Mouse (Mus musculus) C2C12 (cell line): ENCODE results near the gene Prr22.

Source experiments
- CTCF ChIP-seq: IDR thresholded peaks from one replicate; pipeline ENCODE4 v1.5.1; 2011; ENCODE audit not compliant: control insufficient read depth, insufficient read depth, insufficient read length
- MAX ChIP-seq: IDR thresholded peaks from one replicate; pipeline ENCODE4 v1.6.1; 2011; ENCODE audit warnings: mild to moderate bottlenecking, control low read depth
- MYOD1 ChIP-seq: IDR thresholded peaks from one replicate; pipeline ENCODE4 v1.6.1; 2011; ENCODE audit warnings: low read depth; ENCODE audit not compliant: control insufficient read depth, insufficient read length

GRCm38 (mm10) chr17:56818067-56818636, 48.1 kb downstream of the Prr22 start:
- TF ChIP-seq CTCF = no peak
- no peak for TF ChIP-seq MYOD1
- no peak for TF ChIP-seq MAX
